Mouse (Mus musculus) liver, postnatal 0 days (tissue): Measurements from ENCODE around the gene Lsg1.

Experiments used
- CTCF ChIP-seq: sonication (generic); IDR thresholded peaks from 2 replicates; pipeline ENCODE4 v1.5.1; 2016; ENCODE audit warnings: antibody characterized with exemption, low read depth
- EP300 ChIP-seq: IDR thresholded peaks from 2 replicates; pipeline ENCODE4 v1.6.1; 2016; ENCODE audit warnings: antibody characterized with exemption, low read depth, mild to moderate bottlenecking

DNA sequence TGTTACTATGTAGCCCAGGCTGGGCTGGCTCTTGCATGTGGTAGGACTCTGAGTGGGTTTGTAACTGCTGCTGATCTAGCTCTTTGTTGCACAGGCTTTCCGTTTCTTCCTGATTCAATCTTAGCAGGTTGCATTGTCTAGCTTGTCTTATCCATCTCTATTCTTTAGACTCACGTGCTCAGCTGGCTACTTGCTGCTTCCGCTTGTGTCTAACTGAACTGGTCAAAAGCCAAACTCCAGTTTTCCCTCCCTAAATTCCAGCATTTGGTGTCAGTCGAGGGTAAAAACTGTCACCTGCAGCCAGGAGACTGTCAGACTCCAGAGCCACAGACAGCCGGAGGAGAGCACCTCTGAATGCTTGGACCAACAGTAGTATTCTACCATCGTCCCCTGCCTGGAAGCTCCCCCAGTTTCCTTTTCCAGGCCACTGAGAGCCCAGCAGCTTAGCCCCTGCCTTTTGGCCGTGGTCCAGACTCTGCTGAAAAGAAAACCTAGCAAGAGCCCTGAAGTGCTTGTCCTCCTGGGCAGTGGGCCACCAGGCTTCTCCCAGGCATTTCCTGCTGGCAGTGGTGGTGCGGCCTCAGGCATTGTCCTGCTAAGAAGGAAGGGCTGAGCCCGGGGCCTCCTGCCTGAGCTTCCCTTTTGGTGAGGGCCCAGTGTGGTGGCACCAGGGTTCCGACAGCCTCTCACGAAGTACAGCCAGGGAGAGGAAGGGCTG lies 34.6 kb downstream of the Lsg1 start:
- TF ChIP-seq CTCF, result no peak
- no peak for TF ChIP-seq EP300
